Mouse (Mus musculus) hematopoietic stem cell, adult 5-6 weeks (primary cell): Measurements from ENCODE around the gene Cd68. TPM values are rescaled to one million over a fixed set of nuclear protein-coding genes. Genes with fewer than 3 reads are reported as not detected.
"Not testable (repeated sequence)": the region's sequence is repeated elsewhere in the genome, so short reads cannot be mapped to it uniquely, and the experiment has no call there.

Experiments
- ATAC-seq, 2 experiments: fragments of 125-278 bp in 1 of 2; replicated peaks in 1 of 2; 2 replicates each; pipeline ENCODE4 v1.8.0; 2016 to 2017; ENCODE audit warnings: inconsistent platforms in 2 of 2, mild to moderate bottlenecking in 2 of 2, moderate number of reproducible peaks in 2 of 2, low read depth in 1 of 2, moderate TSS enrichment in 1 of 2; ENCODE audit not compliant: low FRiP score in 2 of 2, poor library complexity in 2 of 2, severe bottlenecking in 2 of 2, insufficient read depth in 1 of 2, low TSS enrichment in 1 of 2
- total RNA-seq: library from RNA; stranded (forward); fragments of 172-1452, 232-1000 nt; gene quantifications from 2 replicates; pipeline ENCODE4 v1.2.3, GENCODE M21; 2017

Cd68 gene
- total RNA-seq, 1 experiment from 2014 or later: 11.4 TPM

- ATAC-seq: no peak
These were observed 48.1 kb downstream of the Cd68 start, which contains the start of gene Shbg for GRCm38 (mm10) chr11:69617805-69618204. Gene Shbg, minus strand, starts transcription at chr11:69617905.

- no peak for ATAC-seq
These were observed 49.2 kb downstream of the Cd68 start for GRCm38 (mm10) chr11:69616781-69617180.

GRCm38 (mm10) chr11:69614257-69614588, 51.7 kb downstream of the Cd68 start:
- ATAC-seq: not testable (repeated sequence)

Other genes with a start within 250 kb of the Cd68 start
- under 0.01 TPM in 1 of 2 replicates, not detected in the other for gene Dnah2, start 117.0 kb downstream of the Cd68 start, total RNA-seq
- 0.10 TPM in 1 of 2 replicates, not detected in the other for gene Efnb3, start 105.9 kb downstream of the Cd68 start, total RNA-seq
- 4.6 and 6.4 TPM in 2 replicates for gene Wrap53, start 85.9 kb downstream of the Cd68 start, total RNA-seq
- gene Trp53, start 85.8 kb downstream of the Cd68 start, total RNA-seq: 68.4 and 96.6 TPM in 2 replicates
- 1.0 and 7.6 TPM in 2 replicates for gene Atp1b2, start 60.2 kb downstream of the Cd68 start, total RNA-seq
- gene Shbg, start 48.2 kb downstream of the Cd68 start, total RNA-seq: not detected in 2 replicates
- gene Sat2, start 44.1 kb downstream of the Cd68 start, total RNA-seq: 1.4 TPM in 1 of 2 replicates, not detected in the other
- gene Fxr2, start 33.2 kb downstream of the Cd68 start, total RNA-seq: 51.2 and 60.8 TPM in 2 replicates
- gene Sox15, start 10.8 kb downstream of the Cd68 start, total RNA-seq: 1.5 TPM in 1 of 2 replicates, not detected in the other
- gene Mpdu1, start 3.5 kb downstream of the Cd68 start, total RNA-seq: 41.3 and 73.7 TPM in 2 replicates
- 838 and 888 TPM in 2 replicates for gene Eif4a1, start 6.3 kb upstream of the Cd68 start, total RNA-seq
- gene Senp3, start 15.9 kb upstream of the Cd68 start, total RNA-seq: 99.1 and 105 TPM in 2 replicates
- gene Tnfsf13, start 19.6 kb upstream of the Cd68 start, total RNA-seq: 13.9 and 15.9 TPM in 2 replicates
- 1.4 and 3.3 TPM in 2 replicates for gene Tnfsf12, start 29.7 kb upstream of the Cd68 start, total RNA-seq
- gene Tnfsfm13, start 29.9 kb upstream of the Cd68 start, total RNA-seq: 1.5 and 2.9 TPM in 2 replicates
- 11.3 and 55.7 TPM in 2 replicates for gene Polr2a, start 92.5 kb upstream of the Cd68 start, total RNA-seq
- not detected in 2 replicates for gene Slc35g3, start 95.8 kb upstream of the Cd68 start, total RNA-seq
- 4.4 and 6.9 TPM in 2 replicates for gene Zbtb4, start 99.8 kb upstream of the Cd68 start, total RNA-seq
- gene Chrnb1, start 129.8 kb upstream of the Cd68 start, total RNA-seq: 11.4 and 21.2 TPM in 2 replicates
- 3.9 and 5.4 TPM in 2 replicates for gene Fgf11, start 135.7 kb upstream of the Cd68 start, total RNA-seq
- 0.30 and 1.0 TPM in 2 replicates for gene Tmem102, start 139.5 kb upstream of the Cd68 start, total RNA-seq
- not detected in 2 replicates for gene Gm39566, start 149.1 kb upstream of the Cd68 start, total RNA-seq
- not detected in 2 replicates for gene Spem2, start 152.3 kb upstream of the Cd68 start, total RNA-seq
- gene Spem1, start 156.0 kb upstream of the Cd68 start, total RNA-seq: not detected in 2 replicates
- 8.7 and 17.8 TPM in 2 replicates for gene Nlgn2, start 171.6 kb upstream of the Cd68 start, total RNA-seq
- gene Tmem256, start 172.4 kb upstream of the Cd68 start, total RNA-seq: 130 and 149 TPM in 2 replicates
- 27.2 and 33.3 TPM in 2 replicates for gene Plscr3, start 180.2 kb upstream of the Cd68 start, total RNA-seq
- 0.50 and 4.4 TPM in 2 replicates for gene Tnk1, start 192.6 kb upstream of the Cd68 start, total RNA-seq
- gene Tmem95, start 211.9 kb upstream of the Cd68 start, total RNA-seq: not detected in 2 replicates
- gene Kctd11, start 215.3 kb upstream of the Cd68 start, total RNA-seq: 1.3 and 2.7 TPM in 2 replicates
- 136 and 171 TPM in 2 replicates for gene Acap1, start 229.4 kb upstream of the Cd68 start, total RNA-seq
- 12.1 and 33.3 TPM in 2 replicates for gene 2810408A11Rik, start 234.8 kb upstream of the Cd68 start, total RNA-seq
- gene Neurl4, start 234.9 kb upstream of the Cd68 start, total RNA-seq: 23.3 and 34.1 TPM in 2 replicates
- gene Gps2, start 247.7 kb upstream of the Cd68 start, total RNA-seq: 37.0 and 64.9 TPM in 2 replicates